Comparison of ENCODE assay signal across 30 mouse cellular contexts in genomic region chr2:77102516-77102915, GRCm38 (mm10).
DNase-seq lines count a peak whose midpoint lies in the region; ATAC-seq and TF ChIP-seq lines count a peak whose summit lies in the region.
"Had no signal": no experiment of that assay in that cellular context is flagged by ENCODE, and none has a peak within 500 bp of the region (broad histone marks: within the 10 kb centered on the region; RNA-seq: fewer than 3 reads in every experiment).

No protein-coding gene starts in this region.

- H3K9ac ChIP-seq in kidney, postnatal 0 days (ENCODE audit: low read depth, low read length) = no peak overlapping the region
- H3K9ac ChIP-seq: embryonic facial prominence, embryonic 13.5 days; forebrain, embryonic 12.5 days; forebrain, postnatal 0 days; heart, embryonic 13.5 days; hindbrain, embryonic 15.5 days; liver, embryonic 13.5 days; midbrain, embryonic 12.5 days; neural tube, embryonic 15.5 days; stomach, embryonic 15.5 days had no signal

- no peaks in the 10 kb centered on the region for H3K36me3 ChIP-seq in kidney, postnatal 0 days (ENCODE audit: insufficient read depth, low read length)
- H3K36me3 ChIP-seq in kidney, adult 2 months (ENCODE audit: control insufficient read depth, insufficient read depth, low read length) = no peaks in the 10 kb centered on the region
- peaks cover 44% of the 10 kb centered on the region for H3K36me3 ChIP-seq in myocyte (ENCODE audit: control insufficient read depth, insufficient read depth)
- H3K36me3 ChIP-seq: embryonic facial prominence, embryonic 13.5 days; forebrain, embryonic 12.5 days; hindbrain, embryonic 15.5 days; liver, embryonic 13.5 days; midbrain, embryonic 12.5 days; neural tube, embryonic 15.5 days; stomach, embryonic 15.5 days had no signal

- no peak for TF ChIP-seq POLR2A in kidney, adult 2 months (IDR thresholded peaks at IDR 0.05; ENCODE audit: low read depth, low read length)
- no peak for TF ChIP-seq POLR2A in myocyte (IDR thresholded peaks at IDR 0.05; ENCODE audit: insufficient read length, low read depth)

- 71% methylated on average over 5 of the region's 5 CpGs for WGBS in kidney, postnatal 0 days
- WGBS in kidney, adult 2 months = 71% methylated on average over 5 of the region's 5 CpGs

- H3K4me3 ChIP-seq in kidney, postnatal 0 days (replicated peaks; ENCODE audit: low read depth, low read length) = no peak overlapping the region
- H3K4me3 ChIP-seq in kidney, adult 2 months (ENCODE audit: insufficient read depth, low read depth, low read length) = no peak overlapping the region
- H3K4me3 ChIP-seq in myocyte = no peak overlapping the region
- H3K4me3 ChIP-seq: embryonic facial prominence, embryonic 13.5 days; forebrain, embryonic 12.5 days; heart, embryonic 13.5 days; hindbrain, embryonic 15.5 days; liver, embryonic 13.5 days; megakaryocyte, embryonic 14.5 days; midbrain, embryonic 12.5 days; neural tube, embryonic 15.5 days; stomach, embryonic 15.5 days had no signal

- no peak overlapping the region for H3K4me2 ChIP-seq in kidney, postnatal 0 days (ENCODE audit: low read length)
- peak overlapping the region; percentile 60 for H3K4me2 ChIP-seq in myocyte (ENCODE audit: low read depth)
- H3K4me2 ChIP-seq: embryonic facial prominence, embryonic 13.5 days; forebrain, embryonic 12.5 days; heart, embryonic 13.5 days; hindbrain, embryonic 15.5 days; liver, embryonic 13.5 days; midbrain, embryonic 12.5 days; neural tube, embryonic 15.5 days; stomach, embryonic 15.5 days had no signal

- no peaks in the 10 kb centered on the region; the same call in 1 of the 2 replicates for H3K4me1 ChIP-seq in kidney, postnatal 0 days (replicated peaks; ENCODE audit: insufficient read depth, low read length)
- no peaks in the 10 kb centered on the region for H3K4me1 ChIP-seq in kidney, adult 2 months (ENCODE audit: control insufficient read depth, insufficient read depth, low read length)
- H3K4me1 ChIP-seq: embryonic facial prominence, embryonic 13.5 days; forebrain, embryonic 12.5 days; hindbrain, embryonic 15.5 days; liver, embryonic 13.5 days; megakaryocyte, embryonic 14.5 days; midbrain, embryonic 12.5 days; neural tube, embryonic 15.5 days; stomach, embryonic 15.5 days had no signal

- no peaks in the 10 kb centered on the region for H3K27me3 ChIP-seq in kidney, postnatal 0 days (ENCODE audit: insufficient read depth, low read length)
- H3K27me3 ChIP-seq in kidney, adult 2 months (replicated peaks; ENCODE audit: control insufficient read depth, insufficient read depth, low read length) = no peaks in the 10 kb centered on the region
- H3K27me3 ChIP-seq in myocyte (ENCODE audit: control insufficient read depth, insufficient read depth, insufficient read length) = no peaks in the 10 kb centered on the region
- H3K27me3 ChIP-seq: embryonic facial prominence, embryonic 13.5 days; forebrain, embryonic 12.5 days; heart, embryonic 13.5 days; hindbrain, embryonic 15.5 days; liver, embryonic 13.5 days; megakaryocyte, embryonic 14.5 days; midbrain, embryonic 12.5 days; neural tube, embryonic 15.5 days; stomach, embryonic 15.5 days had no signal

- H3ac ChIP-seq in myocyte (ENCODE audit: control insufficient read depth, insufficient read length) = no peak overlapping the region

- no peak for ATAC-seq in kidney, postnatal 0 days (replicated peaks; ENCODE audit: low FRiP score, low read depth)
- ATAC-seq: forebrain, postnatal 0 days; inflammation-experienced regulatory T-cells, adult 6 months; lung, postnatal 0 days had no signal

- H3K9me3 ChIP-seq in kidney, postnatal 0 days (replicated peaks; ENCODE audit: low read length) = no peaks in the 10 kb centered on the region
- H3K9me3 ChIP-seq: embryonic facial prominence, embryonic 13.5 days; forebrain, embryonic 12.5 days; hindbrain, embryonic 15.5 days; liver, embryonic 13.5 days; midbrain, embryonic 12.5 days; neural tube, embryonic 15.5 days; stomach, embryonic 15.5 days had no signal

- peak; percentile 21 for DNase-seq in kidney, postnatal 0 days (ENCODE audit: low spot score)
- no peak for DNase-seq in kidney, adult 2 months
- peak; percentile 3 for DNase-seq in CD4-positive helper T cell, adult 2 months (ENCODE audit: low read depth, low spot score)
- peak; percentile 29 for DNase-seq in adrenal gland, postnatal 10 days
- DNase-seq in thymus, postnatal 0 days (ENCODE audit: low spot score) = no peak
- no peak for DNase-seq in ovary, postnatal 14 days (ENCODE audit: low spot score)
- DNase-seq: cerebellum, adult 18-20 months; cerebellum, postnatal 10 days; forebrain, postnatal 0 days; heart, postnatal 10 days; kidney, adult 8-10 months; kidney, postnatal 36 days; layer of hippocampus, postnatal 36 days; left cerebral cortex, postnatal 4 days; liver, embryonic 13.5 days; lung, adult 18-20 months; lung, postnatal 4 days; right cerebral cortex, postnatal 25 days; thymus, postnatal 14 days had no signal

- no peaks in the 10 kb centered on the region for H3K79me2 ChIP-seq in myocyte (ENCODE audit: control insufficient read depth, insufficient read depth)

- H3K27ac ChIP-seq in kidney, postnatal 0 days = no peak overlapping the region
- no peak overlapping the region for H3K27ac ChIP-seq in kidney, adult 2 months (ENCODE audit: insufficient read depth, low read depth, low read length)
- H3K27ac ChIP-seq: embryonic facial prominence, embryonic 13.5 days; forebrain, embryonic 12.5 days; heart, embryonic 13.5 days; hindbrain, embryonic 15.5 days; liver, embryonic 13.5 days; midbrain, embryonic 12.5 days; neural tube, embryonic 15.5 days; stomach, embryonic 15.5 days had no signal

- TF ChIP-seq CTCF in kidney, postnatal 0 days (IDR thresholded peaks at IDR 0.05; ENCODE audit: low read depth) = no peak
- no peak for TF ChIP-seq CTCF in kidney, adult 2 months (conservative IDR thresholded peaks at IDR 0.05; ENCODE audit: insufficient read depth, insufficient read length, low read depth, low read length)

TF ChIP-seq in myocyte, 11 proteins besides CTCF, POLR2A, EP300 and RAD21:
- TF ChIP-seq TCF3 (IDR thresholded peaks at IDR 0.05; ENCODE audit: insufficient read length, low read depth) (no peak), CEBPB (IDR thresholded peaks at IDR 0.05; ENCODE audit: insufficient read depth, poor library complexity, severe bottlenecking) (no peak), SRF (IDR thresholded peaks at IDR 0.05; ENCODE audit: control insufficient read depth, insufficient read length, low read depth) (no peak), E2F4 (IDR thresholded peaks at IDR 0.05; ENCODE audit: insufficient read depth) (no peak), REST (IDR thresholded peaks at IDR 0.05; ENCODE audit: insufficient read depth, insufficient read length) (no peak), MAX (IDR thresholded peaks at IDR 0.05; ENCODE audit: low read depth) (no peak), TCF12 (IDR thresholded peaks at IDR 0.05; ENCODE audit: insufficient read depth, poor library complexity, severe bottlenecking) (no peak), MYOD1 (IDR thresholded peaks at IDR 0.05; ENCODE audit: control insufficient read depth in 1 of 3, insufficient read length in 2 of 3, low read depth in 2 of 3) (no peak), MYOG (IDR thresholded peaks at IDR 0.05; ENCODE audit: control insufficient read depth in 1 of 3, insufficient read depth in 1 of 3, insufficient read length in 2 of 3, low read depth in 2 of 3) (no peak), USF1 (IDR thresholded peaks at IDR 0.05; ENCODE audit: low read depth) (no peak)

Comparison
In these comparisons a context has a peak if more than half of its experiments do, and no peak if none do; other contexts are left out.
1. DNase-seq: peak in kidney, postnatal 0 days (single experiment), CD4-positive helper T cell, adult 2 months (single experiment) and adrenal gland, postnatal 10 days (single experiment); none in kidney, adult 2 months (single experiment), thymus, postnatal 0 days (single experiment) and ovary, postnatal 14 days (single experiment).